Mouse (Mus musculus) left cerebral cortex, adult 18-20 months (tissue): ENCODE data around the gene Selenok. TPM values are rescaled to one million over a fixed set of nuclear protein-coding genes. Genes with fewer than 3 reads are reported as not detected.

ENCODE experiments used
- DNase-seq, 2 experiments: peaks; one replicate each; pipeline ENCODE4 v3.0.0; 2021 to 2022; ENCODE audit warnings: low spot score in 2 of 2, mixed read lengths in 1 of 2
- long read RNA-seq, 2 experiments: library from polyadenylated mRNA; stranded (forward); transcript quantifications; one replicate each; pipeline ENCODE4 v2.0.0; 2021
- total RNA-seq, 2 experiments: library from RNA; stranded (reverse); gene quantifications; 2 replicates each; pipeline ENCODE4 v1.2.3; 2021

Gene Selenok
- 100 to 1,000 TPM; 128 to 136 TPM for total RNA-seq
- long read RNA-seq, experiment 1, transcript Selenok-201 (5 exons, 1,678 nt), result major isoform, 285 of 294 reads
- long read RNA-seq, experiment 1, partial matches to known transcripts, result 0 of 294 reads
- long read RNA-seq, experiment 1, other reads (novel, unspliced or antisense), result 9 of 294 reads
- long read RNA-seq, experiment 2, transcript Selenok-201 (5 exons, 1,678 nt), result major isoform, 233 of 240 reads
- long read RNA-seq, experiment 2, partial matches to known transcripts, result 3 of 240 reads
- long read RNA-seq, experiment 2, other reads (novel, unspliced or antisense), result 4 of 240 reads

DNA sequence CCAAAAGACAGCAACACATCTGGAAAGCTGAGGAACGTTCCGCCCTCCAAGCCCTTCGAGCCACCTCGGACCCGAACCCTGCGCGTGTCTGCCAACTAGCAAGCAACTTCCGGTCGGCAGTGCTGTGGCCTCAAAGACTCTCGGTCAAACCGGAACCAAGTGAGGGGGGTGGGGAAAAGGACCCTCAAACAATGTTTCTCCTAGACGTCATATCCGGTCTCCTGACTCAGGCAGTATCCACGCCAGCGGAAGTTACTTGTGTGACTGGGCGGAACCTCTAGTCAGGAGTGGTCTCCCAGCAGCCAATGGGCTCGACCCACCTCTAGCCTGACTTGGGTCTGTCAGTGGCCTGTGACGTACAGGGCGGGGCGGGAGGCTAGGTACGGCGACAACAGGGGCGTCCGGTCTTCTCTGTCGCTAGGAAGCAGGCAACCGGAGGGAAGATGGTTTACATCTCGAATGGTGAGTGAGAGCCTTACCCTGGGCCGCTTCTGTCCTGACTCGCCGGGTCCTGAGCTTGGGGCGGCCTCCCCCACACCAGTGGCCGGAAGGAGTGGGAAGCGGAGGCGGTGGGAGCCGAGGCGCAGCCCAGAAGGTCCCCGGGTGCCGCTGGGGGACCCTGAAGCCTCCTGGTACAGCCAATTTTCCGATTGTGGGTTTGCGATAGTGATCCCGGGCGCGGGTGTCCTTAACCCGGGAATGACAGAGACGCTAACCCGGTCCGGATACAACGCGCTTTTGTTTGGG lies at the start of gene Selenok:
Gene Selenok (plus strand): TSS at position 234 of the 747 bp plus-strand sequence.
- DNase-seq, result peak; percentile 94 to 95

DNA sequence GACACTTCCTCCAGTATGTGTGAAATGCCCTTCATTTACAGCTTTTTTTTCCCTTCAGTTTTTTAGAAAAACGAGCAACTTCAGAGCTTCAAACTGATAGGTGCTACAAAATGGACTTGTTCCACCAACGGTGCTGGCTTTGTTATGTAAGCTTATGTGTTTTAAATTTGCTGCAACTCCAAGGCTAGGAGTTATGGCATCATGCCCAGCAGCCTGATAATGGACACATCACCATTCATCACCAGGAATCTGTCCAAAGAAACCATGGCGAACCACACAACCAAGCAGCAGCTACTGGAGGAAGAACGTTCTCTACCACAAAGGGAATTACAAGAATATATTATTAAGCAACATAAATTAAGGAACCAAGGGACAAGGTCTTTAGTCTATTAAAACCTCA lies 39.1 kb upstream of the Selenok start:
- DNase-seq, result peak; percentile 29 to 41

DNA sequence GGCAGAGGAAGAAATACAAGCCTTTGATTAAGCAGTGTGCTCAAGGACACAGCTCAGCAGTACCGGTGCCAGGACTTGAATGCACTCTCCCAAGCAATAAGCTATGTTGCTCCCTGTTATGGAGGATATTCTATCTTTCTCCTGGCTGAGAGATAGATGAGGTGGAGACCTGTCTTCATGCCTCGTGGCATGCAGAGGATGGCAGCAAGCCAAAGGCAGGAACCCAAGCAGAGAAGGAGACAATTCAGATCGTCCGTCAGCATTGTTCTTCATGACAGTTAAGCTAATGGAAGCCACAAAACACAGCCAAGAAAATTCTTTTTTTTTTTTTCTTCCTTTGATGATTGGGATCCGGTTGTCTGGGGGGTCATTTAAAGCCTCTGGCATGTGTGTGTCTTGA lies 32.6 kb upstream of the Selenok start:
- DNase-seq, result no peak

DNA sequence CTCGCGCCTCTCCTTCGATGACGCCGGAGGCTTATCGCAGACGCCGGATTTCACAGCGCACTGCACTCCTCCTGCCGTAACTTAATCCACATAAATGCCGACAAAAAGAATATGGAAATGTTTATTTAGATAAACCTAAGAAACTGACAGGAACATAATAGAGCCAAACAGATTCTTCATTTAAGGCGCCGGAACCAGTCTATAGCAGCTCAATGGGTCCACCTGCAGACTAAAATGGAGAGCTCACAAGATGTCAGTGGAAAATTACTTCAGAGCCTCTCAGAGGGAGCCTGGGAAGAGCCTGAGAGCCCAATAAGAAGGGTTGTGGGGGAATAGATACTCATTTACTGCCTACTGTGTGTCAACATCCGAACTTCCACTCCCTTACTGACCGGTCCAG lies 30.6 kb upstream of the Selenok start:
- DNase-seq, result peak; percentile 29 to 50

DNA sequence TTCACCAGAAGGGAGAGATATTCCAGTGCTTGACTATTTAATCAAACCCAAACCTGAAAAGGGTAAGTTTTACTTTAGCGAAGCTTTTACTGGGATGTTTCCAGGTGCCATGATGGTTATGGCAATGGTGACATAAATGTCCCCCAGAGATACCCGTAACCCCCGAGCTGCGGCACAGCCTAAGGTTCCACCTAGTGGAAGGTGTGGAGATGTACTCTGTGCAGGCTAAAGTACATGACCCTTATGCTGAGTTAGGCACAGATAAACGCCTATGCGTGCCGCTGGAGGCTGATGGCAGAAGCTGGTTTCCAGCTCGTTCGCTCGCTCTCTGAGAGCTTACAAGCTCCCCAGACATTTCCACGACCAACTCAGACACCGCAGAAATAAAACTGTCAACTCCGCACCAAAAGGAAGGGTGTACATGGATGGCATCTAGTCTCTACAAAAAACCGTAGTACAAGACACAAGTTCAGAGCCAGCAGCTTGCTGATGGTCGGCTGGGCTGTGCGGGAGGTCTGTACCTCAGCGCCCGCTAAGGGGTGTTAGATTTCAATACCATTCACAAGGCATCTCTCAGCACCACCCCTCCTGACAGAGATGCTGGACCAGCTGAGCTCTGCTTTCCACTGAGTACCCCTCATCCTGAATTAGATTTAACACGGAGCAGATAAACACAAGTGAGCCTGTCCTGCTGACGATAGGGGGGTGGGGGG lies 28.4 kb upstream of the Selenok start:
- DNase-seq, result no peak

DNA sequence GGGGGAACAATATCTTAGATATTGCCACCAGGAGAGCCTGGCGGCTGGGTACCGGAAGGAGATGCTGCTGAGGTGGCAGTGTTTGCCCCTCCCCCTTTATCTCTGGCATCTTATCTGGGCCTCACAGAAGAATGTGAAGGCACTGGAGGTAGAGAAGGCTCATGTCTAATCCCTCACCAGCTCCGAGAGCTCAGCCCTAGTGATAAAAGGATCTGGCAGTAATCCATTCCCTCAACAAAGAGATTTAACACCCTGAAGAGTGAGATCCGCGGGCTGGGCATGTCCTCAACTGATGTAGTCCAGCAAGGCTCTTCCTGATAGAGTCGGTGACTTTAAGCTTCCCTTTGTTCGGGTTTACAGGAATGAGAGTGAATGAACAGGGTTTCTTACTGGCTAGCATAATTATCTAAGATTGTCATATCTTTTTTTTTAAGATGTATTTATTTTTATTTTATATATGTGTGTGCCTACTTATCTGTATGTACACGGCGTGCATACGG lies 27.7 kb upstream of the Selenok start:
- no peak for DNase-seq

DNA sequence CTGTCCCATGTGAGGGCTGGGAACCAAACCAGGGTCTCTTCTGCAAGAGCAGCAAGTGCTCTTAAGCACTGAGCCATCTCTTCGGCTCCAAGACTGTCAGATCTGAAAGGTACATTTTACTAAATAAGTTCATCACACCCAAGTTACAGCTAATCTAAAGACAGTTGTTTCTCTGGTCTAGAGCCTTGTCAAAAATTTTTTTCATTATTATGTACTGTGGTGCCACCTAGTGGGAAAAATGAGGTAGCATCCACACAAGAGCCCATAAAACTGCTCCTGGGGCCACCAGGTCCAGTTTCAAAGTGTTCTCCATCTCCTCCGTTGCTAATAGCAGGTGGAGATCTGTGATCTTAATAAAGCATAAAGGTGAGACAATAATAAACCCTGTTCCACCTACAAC lies 27.2 kb upstream of the Selenok start:
- peak; percentile 49 to 50 for DNase-seq

DNA sequence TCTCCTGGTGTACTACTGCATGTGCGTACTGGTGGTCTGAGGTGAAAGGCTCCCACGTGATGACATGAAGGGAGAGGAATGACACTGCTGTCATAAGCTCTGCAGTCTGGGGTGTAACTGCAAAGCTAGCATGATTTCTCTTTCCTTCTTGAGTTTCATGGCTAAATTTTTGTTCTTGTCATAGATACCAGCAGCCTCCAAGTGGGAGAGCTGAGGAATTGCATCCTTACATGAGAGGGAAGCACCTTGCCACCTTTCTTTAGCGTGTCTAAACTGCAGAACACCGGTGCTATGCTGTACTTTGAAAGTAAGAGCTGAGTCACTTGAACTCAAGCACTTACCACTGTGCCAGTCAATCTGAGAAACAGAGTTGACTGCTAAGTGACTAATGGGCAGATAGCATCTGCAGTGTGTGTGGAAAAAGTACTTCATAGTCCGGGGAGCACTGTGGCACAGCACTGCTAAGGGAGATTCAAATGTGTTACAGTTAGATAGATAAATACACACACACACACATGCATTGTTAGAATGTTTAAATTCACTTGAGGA lies 21.3 kb upstream of the Selenok start:
- DNase-seq, result no peak

DNA sequence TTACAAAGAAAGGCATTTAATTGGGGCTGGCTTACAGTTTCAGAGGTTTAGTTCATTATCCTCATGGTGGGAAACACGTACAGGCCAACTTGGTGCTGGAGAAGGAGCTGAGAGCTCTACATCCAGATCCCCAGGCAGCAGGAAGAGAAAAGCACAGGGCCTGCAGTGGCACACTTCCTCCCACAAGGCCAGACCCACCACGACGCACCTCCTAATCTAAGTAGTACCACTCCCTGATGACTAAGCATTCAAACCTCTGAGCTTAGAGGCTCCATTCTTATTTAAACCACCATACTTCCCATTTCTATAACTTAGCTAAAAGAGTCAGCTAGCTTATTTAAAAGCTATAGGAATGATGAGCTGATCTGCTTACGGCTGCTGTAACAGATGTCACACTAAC lies 17.3 kb upstream of the Selenok start:
- no peak for DNase-seq

DNA sequence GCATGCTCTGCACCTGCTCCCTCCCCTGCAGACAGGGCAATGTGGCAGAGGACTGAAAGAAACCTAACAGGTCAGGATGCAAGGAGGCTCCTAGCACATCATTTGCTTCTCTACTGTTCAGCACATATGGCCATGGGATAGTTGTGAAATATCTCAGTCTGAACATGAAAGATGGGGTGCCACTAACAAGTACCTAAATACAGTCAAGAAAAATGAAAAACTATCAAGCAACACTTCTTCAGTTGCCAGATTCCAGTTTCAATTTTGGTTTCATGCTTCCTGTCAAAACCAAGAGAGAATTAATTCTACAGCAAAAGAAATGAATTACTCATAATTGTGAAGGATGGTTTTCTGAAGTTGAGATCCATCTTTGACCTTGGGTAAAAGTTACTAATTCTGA lies 10.7 kb upstream of the Selenok start:
- DNase-seq, result no peak

DNA sequence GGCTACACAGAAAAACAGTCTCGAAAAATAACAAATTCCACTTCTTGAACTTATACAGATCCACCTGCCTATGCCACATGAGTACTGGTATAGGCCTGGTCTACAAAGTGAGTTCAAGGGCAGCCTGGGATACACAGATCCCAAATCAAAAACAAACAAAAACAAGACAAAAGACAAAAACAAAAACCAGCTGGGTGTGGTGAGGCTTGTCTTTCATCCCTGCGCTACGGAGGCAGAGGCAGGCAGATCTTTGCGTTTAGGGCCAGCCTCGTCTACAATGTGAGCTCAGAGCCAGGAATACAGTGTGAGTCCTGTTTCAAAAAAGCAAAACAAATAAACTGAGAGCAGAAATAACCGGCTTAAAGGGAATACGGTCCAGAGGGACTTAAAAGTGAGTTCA lies 497 bp upstream of the Selenok start:
- DNase-seq, result no peak

DNA sequence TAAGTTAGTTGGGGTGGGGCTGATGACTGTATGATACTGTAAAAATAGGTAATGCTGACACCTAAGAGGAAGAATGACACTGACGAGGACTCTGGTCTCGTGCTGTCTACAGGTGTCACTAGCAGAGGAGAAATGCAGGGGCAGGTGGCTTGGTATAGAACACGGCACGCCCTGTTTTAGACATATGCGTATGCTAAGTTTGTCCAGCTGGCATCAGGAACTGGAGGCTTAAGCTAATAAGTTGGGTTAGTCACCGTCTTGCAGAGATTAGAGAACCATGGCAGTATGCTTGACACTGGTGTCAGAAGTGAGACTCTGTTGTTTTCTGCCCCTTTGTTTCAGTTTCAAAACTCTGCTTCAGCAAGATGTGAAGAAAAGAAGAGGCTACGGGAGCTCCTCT lies 3.3 kb downstream of the Selenok start:
- DNase-seq, result no peak

DNA sequence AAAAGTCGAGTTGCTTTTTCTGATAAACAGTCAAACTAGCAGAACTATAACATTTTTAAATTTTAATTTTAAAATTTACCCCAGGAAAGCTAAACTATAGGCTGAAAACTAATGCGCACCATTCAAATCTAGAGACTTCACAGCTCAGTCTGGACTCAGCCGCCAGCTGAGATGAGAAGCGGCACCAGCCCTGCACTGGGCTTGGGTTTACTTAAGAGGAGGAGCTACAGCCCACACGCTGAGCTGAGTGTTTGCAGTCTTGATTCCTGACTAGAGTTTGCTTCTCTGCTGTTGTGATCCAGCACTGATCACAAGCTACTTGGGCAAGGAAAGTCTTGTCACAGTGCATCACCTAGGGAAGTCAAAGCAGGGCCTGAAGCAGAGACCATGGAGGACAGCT lies 3.9 kb downstream of the Selenok start:
- no peak for DNase-seq

DNA sequence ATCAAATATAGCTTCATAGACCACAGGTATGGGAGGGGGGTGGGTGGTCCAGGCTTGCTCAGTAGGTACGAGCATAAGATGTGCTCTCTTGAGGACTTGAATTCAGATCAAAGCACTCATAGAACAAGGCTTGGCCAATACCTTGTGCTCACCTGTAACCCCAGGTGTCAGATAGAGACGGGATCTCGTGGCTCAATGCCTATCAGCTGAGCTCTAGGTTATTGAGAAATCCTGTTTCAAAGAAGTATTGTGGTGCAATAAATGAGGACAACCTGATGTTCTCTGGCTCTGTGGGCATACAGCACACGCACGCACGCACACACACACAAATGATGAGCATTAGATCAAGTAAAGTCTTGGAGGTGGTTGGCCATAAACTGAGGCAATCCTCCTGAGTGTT lies 8.8 kb downstream of the Selenok start:
- DNase-seq, result no peak

DNA sequence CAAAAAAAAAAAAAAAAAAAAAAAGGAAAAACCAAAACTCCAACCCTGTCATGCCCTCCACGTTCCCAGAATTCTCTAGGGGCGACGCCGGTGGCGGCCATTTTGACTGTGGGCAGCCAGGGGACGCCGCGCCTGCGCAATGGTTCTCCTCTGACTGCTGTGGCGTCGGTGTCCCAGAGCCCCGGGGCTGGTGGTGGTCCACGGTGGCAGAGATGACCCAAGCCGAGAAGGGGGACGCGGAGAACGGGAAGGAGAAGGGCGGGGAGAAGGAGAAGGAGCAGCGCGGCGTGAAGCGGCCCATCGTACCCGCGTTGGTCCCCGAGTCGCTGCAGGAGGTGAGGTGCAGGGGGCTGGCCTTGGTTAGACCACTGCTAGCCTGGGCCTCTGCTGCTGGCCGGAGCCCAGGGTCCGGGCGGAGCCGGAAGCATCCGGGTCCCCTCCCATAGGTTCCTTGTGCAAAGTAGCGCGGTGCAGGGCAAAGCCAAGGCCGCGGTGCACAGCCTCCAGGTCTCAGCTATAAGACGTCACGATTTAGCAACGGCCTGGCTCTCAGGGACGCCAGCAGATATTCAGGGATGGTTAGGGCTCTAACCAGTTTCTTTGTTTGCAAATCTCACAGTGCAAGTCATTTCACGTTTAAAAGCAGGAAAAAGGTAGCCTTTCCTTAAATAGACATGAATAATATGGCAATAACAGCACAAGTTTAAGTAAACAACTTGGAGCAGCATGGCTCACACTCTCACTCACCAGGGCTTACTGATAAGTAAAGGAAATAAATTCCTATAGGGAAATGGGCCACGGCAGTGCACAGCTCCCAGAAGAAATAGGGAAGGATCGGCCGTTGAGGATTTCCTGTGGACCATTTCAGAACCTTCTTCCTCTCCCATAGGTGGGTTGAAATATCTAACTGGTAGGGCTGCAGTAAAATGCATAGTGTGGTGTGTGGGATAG lies 10.4 kb downstream of the Selenok start, which contains the start of gene Actr8:
Gene Actr8 (plus strand): TSS at position 84 of the 951 bp plus-strand sequence.
- DNase-seq, result peak; percentile 92 to 94

DNA sequence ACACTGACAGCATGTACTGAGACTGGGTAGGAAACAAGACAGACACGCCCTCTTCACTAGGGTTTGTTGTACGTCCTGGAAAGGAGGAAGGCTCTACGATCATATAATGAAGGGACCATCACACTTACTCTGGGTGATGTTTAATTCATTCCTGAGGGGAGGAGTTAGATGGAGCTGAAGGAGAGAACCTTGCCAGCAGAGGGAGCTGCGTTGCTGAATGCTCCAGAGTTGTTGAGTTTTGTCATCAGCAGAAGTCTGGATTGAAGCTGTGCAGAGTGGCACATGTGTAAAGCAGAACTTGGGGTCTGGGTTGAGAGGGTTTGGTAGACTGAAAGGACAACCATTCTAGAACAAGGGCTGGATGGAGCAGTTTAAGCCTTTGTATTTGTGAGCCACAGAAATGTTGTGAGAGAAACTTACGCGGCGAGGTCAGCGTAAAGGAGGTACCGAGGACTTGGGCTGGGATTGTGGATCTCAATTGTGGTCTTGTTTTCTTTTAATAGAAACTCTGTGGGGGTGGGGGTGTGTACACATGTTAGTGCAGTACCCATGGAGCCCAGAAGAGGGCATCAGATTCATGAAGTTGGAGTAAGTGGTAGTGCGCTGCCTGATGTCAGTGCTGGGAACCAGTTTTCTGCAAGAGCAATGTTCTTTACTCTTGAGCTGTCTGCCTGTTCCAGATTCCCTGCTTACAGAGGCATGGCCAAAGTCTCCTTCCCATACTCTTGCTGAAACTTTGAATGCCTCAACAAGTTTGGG lies 12.5 kb downstream of the Selenok start:
- no peak for DNase-seq

DNA sequence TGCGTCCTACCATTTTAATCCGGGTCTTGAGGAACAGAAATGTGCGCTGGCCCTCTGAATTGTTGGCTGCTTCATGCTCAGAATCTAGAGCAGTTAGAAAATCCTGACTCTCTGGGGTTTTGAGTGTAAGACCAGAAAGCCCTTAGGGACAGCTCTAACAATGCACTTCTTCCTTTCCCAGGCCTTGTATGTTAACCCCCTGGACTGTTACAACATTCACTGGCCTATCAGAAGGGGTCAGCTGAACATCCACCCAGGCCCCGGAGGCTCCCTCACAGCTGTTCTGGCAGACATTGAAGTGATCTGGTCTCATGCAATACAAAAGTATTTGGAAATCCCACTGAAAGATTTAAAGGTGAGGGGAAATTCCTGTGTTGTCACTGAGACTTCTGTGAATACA lies 18.0 kb downstream of the Selenok start:
- no peak for DNase-seq

DNA sequence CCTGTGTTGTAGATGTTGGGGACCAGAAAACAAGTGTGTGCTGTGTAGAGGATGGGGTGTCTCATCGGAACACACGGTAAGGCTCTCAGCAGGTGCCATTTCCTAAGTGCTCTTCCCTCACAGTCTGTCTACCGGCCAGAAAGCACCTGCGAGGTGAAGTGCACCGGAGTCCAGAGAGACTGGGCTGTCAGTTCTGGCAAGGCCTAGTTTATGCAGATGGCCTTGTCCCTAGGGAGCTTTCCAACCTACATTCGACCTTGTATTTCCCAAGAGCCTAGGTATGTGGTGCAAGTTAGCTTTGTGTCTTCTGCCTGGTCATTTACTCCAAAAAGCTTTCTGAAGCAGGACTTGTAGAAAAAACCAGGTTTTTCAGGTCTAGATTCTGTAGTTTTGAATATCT lies 19.2 kb downstream of the Selenok start:
- DNase-seq, result no peak

DNA sequence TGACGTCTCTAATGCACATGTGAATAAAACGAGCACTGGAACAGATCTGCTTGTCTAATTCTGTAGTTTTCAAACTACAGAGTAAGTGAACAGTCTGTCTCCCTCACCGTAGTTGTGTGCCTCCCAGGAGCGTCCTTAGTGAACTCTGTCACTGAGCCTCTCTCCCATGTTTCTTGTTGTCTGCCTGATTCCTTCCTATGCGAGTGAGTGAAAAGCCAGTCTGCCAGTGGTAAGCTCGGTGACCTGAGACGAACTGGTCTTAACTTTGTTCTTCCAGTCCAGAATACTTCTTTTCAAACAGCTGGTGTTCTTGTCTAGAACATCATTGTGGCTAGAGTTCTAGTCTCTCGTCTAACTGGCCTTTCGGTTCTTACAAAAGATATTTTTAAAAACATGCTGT lies 19.6 kb downstream of the Selenok start:
- no peak for DNase-seq

DNA sequence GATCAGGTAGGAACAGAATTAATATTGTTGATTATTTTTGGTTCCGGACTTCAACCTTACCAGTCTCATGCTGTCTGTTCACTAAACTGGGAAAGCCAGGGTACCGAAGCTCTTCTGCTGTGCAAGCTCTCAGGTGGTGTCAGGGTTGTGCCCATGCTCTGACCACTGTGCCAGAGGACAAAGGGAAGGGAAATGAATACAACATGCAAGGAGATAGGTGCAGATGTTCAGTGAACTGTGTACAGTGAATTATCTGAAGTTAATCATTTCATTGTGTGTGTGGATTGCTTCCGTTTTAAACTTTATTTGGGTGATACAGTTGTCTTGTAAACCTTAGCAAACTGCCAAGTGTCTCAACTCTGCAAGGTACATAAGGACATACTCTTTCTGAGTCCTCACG lies 20.2 kb downstream of the Selenok start:
- no peak for DNase-seq
